Mouse (Mus musculus) mature B cell (primary cell): Measurements from ENCODE around the gene Olfr1474.
"Not testable (repeated sequence)": the region's sequence is repeated elsewhere in the genome, so short reads cannot be mapped to it uniquely, and the experiment has no call there.

Experiments used
- in situ Hi-C: fragments of 300-500 bp; cut with MboI; formaldehyde crosslinking; loops from 2 replicates; pipeline ENCODE4 v1.14.3; 2019

The Olfr1474 gene

GRCm38 (mm10) chr19:13469265-13469664 is at the start of gene Olfr1474:
TSS of gene Olfr1474 (plus strand) at chr19:13469565.
- in situ Hi-C loops, result not testable (repeated sequence)

GRCm38 (mm10) chr19:13443109-13443508 is 26.3 kb upstream of the Olfr1474 start, which contains the start of gene Olfr1471:
TSS of gene Olfr1471 (plus strand) at chr19:13443409.
- in situ Hi-C loops, result not testable (repeated sequence)

- in situ Hi-C loops, result no loop called here
Measured at GRCm38 (mm10) chr19:13455986-13456385, 13.4 kb upstream of the Olfr1474 start, which contains the start of gene Olfr1472. TSS of gene Olfr1472 (minus strand) at chr19:13456086.

GRCm38 (mm10) chr19:13480096-13480495 is 10.7 kb downstream of the Olfr1474 start, which contains the start of gene Olfr1475:
TSS of gene Olfr1475 (minus strand) at chr19:13480196.
- in situ Hi-C loops, result no loop called here

GRCm38 (mm10) chr19:13500246-13500645 is 30.9 kb downstream of the Olfr1474 start, which contains the start of gene Olfr1477:
TSS of gene Olfr1477 (plus strand) at chr19:13500546.
- in situ Hi-C loops, result no loop called here
